Mouse (Mus musculus) heart, postnatal 25 days (tissue): ENCODE measurements at regions not wholly inside any gene's neighbourhood (a gene's known extent, or its start where the extent isn't known, plus 50 kb on each side); places are given as distances from the start of the nearest gene placed in this dataset.

Source experiments
- DNase-seq: peaks from one replicate; pipeline ENCODE4 v3.0.0; 2022; ENCODE audit warnings: low spot score
- intact Hi-C: fragments of 180-260 bp; cut with DNase I; formaldehyde crosslinking; loops from one replicate; pipeline ENCODE4 v1.15.1; 2025

GRCm38 (mm10) chr2:161342648-161343047, 233.8 kb upstream of the Chd6 start:
- intact Hi-C loops, result no loop called here
- no peak for DNase-seq

GRCm38 (mm10) chr2:161341368-161341891, 232.6 kb upstream of the Chd6 start:
- intact Hi-C loops, result no loop called here
- DNase-seq, result peak; percentile 23

- no peak for DNase-seq
- intact Hi-C loops, result no loop called here
Measured at GRCm38 (mm10) chr2:161340291-161340690, 231.4 kb upstream of the Chd6 start.

- intact Hi-C loops, result no loop called here
- no peak for DNase-seq
Measured at GRCm38 (mm10) chr2:161339327-161340001, 230.6 kb upstream of the Chd6 start.

GRCm38 (mm10) chr2:161338953-161339326, 230.1 kb upstream of the Chd6 start:
- intact Hi-C loops, result no loop called here
- DNase-seq, result no peak

GRCm38 (mm10) chr2:161332653-161333052, 223.8 kb upstream of the Chd6 start:
- intact Hi-C loops, result no loop called here
- no peak for DNase-seq

- no peak for DNase-seq
- intact Hi-C loops, result no loop called here
Measured at GRCm38 (mm10) chr2:161331850-161332365, 223.0 kb upstream of the Chd6 start.

GRCm38 (mm10) chr2:161302796-161303195, 193.9 kb upstream of the Chd6 start:
- DNase-seq, result no peak
- intact Hi-C loops, result no loop called here

- intact Hi-C loops, result no loop called here
- DNase-seq, result no peak
Measured at GRCm38 (mm10) chr2:161268861-161269413, 160.1 kb upstream of the Chd6 start.

GRCm38 (mm10) chr2:161266476-161266875, 157.6 kb upstream of the Chd6 start:
- no peak for DNase-seq
- intact Hi-C loops, result no loop called here

GRCm38 (mm10) chr2:161265211-161265610, 156.3 kb upstream of the Chd6 start:
- no peak for DNase-seq
- intact Hi-C loops, result no loop called here

GRCm38 (mm10) chr2:161252761-161253160, 143.9 kb upstream of the Chd6 start:
- DNase-seq, result no peak
- intact Hi-C loops, result no loop called here

- DNase-seq, result no peak
- intact Hi-C loops, result no loop called here
Measured at GRCm38 (mm10) chr2:161241665-161242064, 132.8 kb upstream of the Chd6 start.

- DNase-seq, result no peak
- intact Hi-C loops, result no loop called here
Measured at GRCm38 (mm10) chr2:161237280-161237819, 128.5 kb upstream of the Chd6 start.

- intact Hi-C loops, result no loop called here
- no peak for DNase-seq
Measured at GRCm38 (mm10) chr2:161233155-161233741, 124.4 kb upstream of the Chd6 start.

GRCm38 (mm10) chr2:161231405-161231804, 122.5 kb upstream of the Chd6 start:
- intact Hi-C loops, result no loop called here
- no peak for DNase-seq

- DNase-seq, result no peak
- intact Hi-C loops, result no loop called here
Measured at GRCm38 (mm10) chr2:161215736-161216135, 106.9 kb upstream of the Chd6 start.

GRCm38 (mm10) chr2:161214681-161215458, 106.0 kb upstream of the Chd6 start:
- intact Hi-C loops, result no loop called here
- DNase-seq, result peak; percentile 17

- no peak for DNase-seq
- intact Hi-C loops, result no loop called here
Measured at GRCm38 (mm10) chr2:161212322-161212882, 103.5 kb upstream of the Chd6 start.
